Mouse (Mus musculus) liver, adult 2 months (tissue): ENCODE data around the gene Bckdhb. TPM values are rescaled to one million over a fixed set of nuclear protein-coding genes. Genes with fewer than 3 reads are reported as not detected.
"Not testable (repeated sequence)": the region's sequence is repeated elsewhere in the genome, so short reads cannot be mapped to it uniquely, and the experiment has no call there.

ENCODE experiments used
- DNase-seq: peaks from one replicate; pipeline ENCODE4 v3.0.0-alpha.2; 2011; ENCODE audit warnings: low read depth, low spot score; ENCODE audit errors: extremely low read depth
- H3K27ac ChIP-seq: fragments of 200-500 bp; replicated peaks from 2 replicates; pipeline ENCODE4 v1.5.1; 2012; ENCODE audit warnings: low read depth, mild to moderate bottlenecking, control low read depth, inconsistent platforms, low read length; ENCODE audit not compliant: insufficient read depth
- H3K27me3 ChIP-seq: fragments of 200-500 bp; 2 replicates; pipeline ENCODE4 v1.6.1; 2012; ENCODE audit warnings: mild to moderate bottlenecking, moderate library complexity, low read length, inconsistent platforms; ENCODE audit not compliant: control insufficient read depth, insufficient read depth
- H3K36me3 ChIP-seq: fragments of 200-500 bp; 2 replicates; pipeline ENCODE4 v1.6.1; 2012; ENCODE audit warnings: low read length, inconsistent platforms; ENCODE audit not compliant: control insufficient read depth, insufficient read depth
- H3K4me1 ChIP-seq: fragments of 200-500 bp; 2 replicates; pipeline ENCODE4 v1.6.1; 2011; ENCODE audit warnings: low read length; ENCODE audit not compliant: control insufficient read depth, insufficient read depth
- H3K4me3 ChIP-seq: fragments of 200-500 bp; 2 replicates; pipeline ENCODE4 v1.5.1; 2011; ENCODE audit warnings: low read depth, mild to moderate bottlenecking, control low read depth, low read length, moderate library complexity; ENCODE audit not compliant: insufficient read depth
- H3K79me2 ChIP-seq: fragments of 200-500 bp; 2 replicates; pipeline ENCODE4 v1.6.1; 2012; ENCODE audit warnings: inconsistent platforms, mild to moderate bottlenecking, low read length, moderate library complexity; ENCODE audit not compliant: control insufficient read depth, insufficient read depth
- H3K9ac ChIP-seq: fragments of 200-500 bp; 2 replicates; pipeline ENCODE4 v1.6.1; 2012; ENCODE audit warnings: low read depth, mild to moderate bottlenecking, control low read depth, inconsistent platforms, low read length
- CTCF ChIP-seq: fragments of 200-500 bp; IDR thresholded peaks from 2 replicates; pipeline ENCODE4 v1.5.1; 2011; ENCODE audit warnings: low read depth, low read length, control low read depth
- POLR2A ChIP-seq: fragments of 200-500 bp; IDR thresholded peaks from 2 replicates; pipeline ENCODE4 v1.6.1; 2011; ENCODE audit warnings: low read length, control low read depth; ENCODE audit not compliant: insufficient read depth; ENCODE audit errors: extremely low read depth
- WGBS: fragments of 180-500 bp; shearing (Covaris S2); methylation state at CpG from one replicate; pipeline ENCODE4 v1.1.7; 2018; 5-methylcytosine and 5-hydroxymethylcytosine counted together
- polyA plus RNA-seq: library from polyadenylated mRNA; depleted of rRNA; stranded (reverse); fragments of >200 nt; gene quantifications from 2 replicates; pipeline ENCODE4 v1.2.3, GENCODE M21; 2012
- total RNA-seq: library from RNA; depleted of rRNA; stranded (reverse); fragments of >200 nt; gene quantifications from 2 replicates; pipeline ENCODE4 v1.2.3, GENCODE M21; 2014

Bckdhb gene
- total and polyA plus RNA-seq, 2 experiments = 76.8 to 99.6 TPM

DNA sequence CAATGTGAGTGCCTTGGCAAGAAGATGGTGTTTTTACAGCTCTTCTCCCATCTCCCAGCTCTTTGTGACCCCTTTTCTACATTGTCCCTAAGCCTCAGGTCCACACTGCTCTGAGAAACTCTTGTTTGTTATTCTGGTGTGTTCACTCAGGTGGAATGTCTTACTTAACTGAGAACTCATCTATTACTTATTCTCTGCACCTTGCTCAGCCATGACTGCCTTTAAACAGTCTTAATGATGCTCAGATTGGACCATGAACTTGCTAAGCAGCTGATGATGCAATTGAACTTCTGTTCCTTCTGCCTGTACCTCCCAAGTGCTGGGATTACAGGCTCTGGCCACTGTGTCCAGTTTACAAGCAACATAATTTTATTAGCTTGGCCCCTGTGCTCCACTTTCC is 86.2 kb downstream of the Bckdhb start:
- Histone ChIP-seq H3K27me3 (no peaks in the 10 kb centered on the region), H3K36me3 (peaks cover 38% of the 10 kb centered on the region), H3K79me2 (no peaks in the 10 kb centered on the region), H3K4me3 (no peak overlapping the region), H3K9ac (no peak overlapping the region), H3K4me1 (no peaks in the 10 kb centered on the region), H3K27ac (no peak overlapping the region)
- TF ChIP-seq CTCF = no peak
- TF ChIP-seq POLR2A = no peak
- DNase-seq = no peak

DNA sequence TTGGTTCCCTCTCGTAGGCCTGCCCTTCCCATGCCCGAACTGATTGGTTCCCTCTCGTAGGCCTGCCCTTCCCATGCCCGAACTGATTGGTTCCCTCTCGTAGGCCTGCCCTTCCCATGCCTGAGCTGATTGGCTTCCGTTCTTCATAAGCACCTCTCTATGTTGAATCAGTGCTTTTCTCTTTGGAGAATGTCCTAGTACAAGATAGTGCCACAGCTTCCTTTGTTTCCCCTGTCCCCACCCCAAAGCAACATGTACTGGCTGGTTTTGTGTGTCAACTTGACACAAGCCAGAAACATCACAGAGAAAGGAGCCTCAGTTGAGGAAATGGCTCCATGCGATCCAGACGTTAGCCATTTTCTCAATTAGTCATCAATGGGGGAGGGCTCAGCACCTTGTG is 93.2 kb downstream of the Bckdhb start:
- H3K4me3 ChIP-seq, H3K79me2 ChIP-seq, H3K9ac ChIP-seq, H3K27ac ChIP-seq, DNase-seq, H3K4me1 ChIP-seq, H3K27me3 ChIP-seq: not testable (repeated sequence)
- 93% methylated on average over 8 of the region's 8 CpGs for WGBS
- peaks cover 33% of the 10 kb centered on the region for H3K36me3 ChIP-seq

DNA sequence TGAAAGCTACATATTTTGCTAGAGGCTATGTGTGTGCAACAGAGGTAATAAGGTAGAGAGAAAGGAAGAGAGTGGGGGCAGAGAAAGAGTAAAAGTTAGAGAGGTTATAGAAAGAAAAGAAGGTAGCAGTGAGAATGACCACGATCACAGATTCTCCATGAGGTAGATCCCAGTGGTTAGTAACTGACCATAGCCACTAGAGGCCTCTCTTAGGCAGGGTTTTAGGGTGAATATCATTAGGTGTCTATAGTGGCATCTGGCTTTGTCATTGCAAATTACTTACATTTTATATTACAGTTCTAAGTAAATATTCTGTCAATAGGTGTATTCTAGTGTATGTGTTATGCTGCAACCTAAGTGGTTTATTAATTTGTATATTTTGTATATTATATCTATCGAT is 94.7 kb downstream of the Bckdhb start:
- Histone ChIP-seq H3K4me3 (no peak overlapping the region), H3K9ac (no peak overlapping the region), H3K79me2 (peaks cover 5% of the 10 kb centered on the region; the same call in 1 of the 2 replicates), H3K4me1 (no peaks in the 10 kb centered on the region), H3K27me3 (no peaks in the 10 kb centered on the region), H3K36me3 (peaks cover 24% of the 10 kb centered on the region), H3K27ac (no peak overlapping the region)
- WGBS = 67% methylated on average over 2 of the region's 2 CpGs
- TF ChIP-seq CTCF = 0 out of 2 replicates have a peak, but pooled peaks have one; percentile 18
- TF ChIP-seq POLR2A = no peak
- DNase-seq = no peak

DNA sequence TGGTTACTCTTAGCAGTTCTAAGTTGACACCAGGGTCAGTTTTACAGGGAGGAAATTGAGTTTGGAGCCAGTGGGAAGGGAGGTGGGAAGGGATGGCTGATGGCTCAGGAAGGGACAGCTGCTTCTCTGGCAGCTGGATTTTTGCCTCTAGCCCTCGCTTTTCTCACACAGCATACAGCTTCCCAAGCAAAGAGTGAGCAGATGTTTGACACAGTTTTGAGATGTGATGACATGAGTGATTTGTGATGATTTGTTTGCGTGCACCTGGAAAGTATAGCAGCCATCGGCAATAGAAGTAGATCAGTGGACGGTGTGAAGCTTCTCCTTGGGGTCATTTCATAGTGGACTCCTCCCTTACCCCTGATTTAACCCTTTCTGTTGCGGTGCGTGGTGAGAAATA is 96.2 kb downstream of the Bckdhb start:
- TF ChIP-seq CTCF (no peak), POLR2A (no peak)
- Histone ChIP-seq H3K4me1 (no peaks in the 10 kb centered on the region), H3K9ac (no peak overlapping the region), H3K27me3 (no peaks in the 10 kb centered on the region), H3K27ac (no peak overlapping the region), H3K79me2 (peaks cover 5% of the 10 kb centered on the region; the same call in 1 of the 2 replicates), H3K36me3 (peaks cover 21% of the 10 kb centered on the region), H3K4me3 (no peak overlapping the region)
- no peak for DNase-seq
- 87% methylated on average over 6 of the region's 6 CpGs for WGBS

DNA sequence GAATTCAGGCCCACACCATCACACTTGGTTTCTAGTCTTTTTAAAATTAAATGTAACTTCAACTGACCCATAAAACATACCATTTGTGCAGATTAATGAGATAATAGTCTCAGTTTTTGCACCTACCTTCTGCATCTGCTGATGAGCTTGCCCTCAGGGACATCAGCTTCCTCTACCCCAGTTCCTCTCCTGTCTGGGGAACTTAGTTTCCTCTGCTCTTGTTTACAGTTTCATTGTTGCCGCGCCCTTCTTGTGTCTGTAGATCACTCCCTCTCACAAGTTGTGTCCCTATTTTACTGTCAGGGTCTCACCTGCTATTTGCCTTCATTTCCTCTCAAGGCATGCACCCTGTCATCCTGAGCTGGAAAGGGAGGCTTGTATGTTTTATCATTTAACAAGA is 103.2 kb downstream of the Bckdhb start:
- no peaks in the 10 kb centered on the region for H3K4me1 ChIP-seq
- no peaks in the 10 kb centered on the region for H3K79me2 ChIP-seq
- H3K27ac ChIP-seq = no peak overlapping the region
- no peak overlapping the region for H3K9ac ChIP-seq
- H3K36me3 ChIP-seq = peaks cover 15% of the 10 kb centered on the region
- no peak for TF ChIP-seq POLR2A
- no peak overlapping the region for H3K4me3 ChIP-seq
- whole genome bisulfite sequencing = 79% methylated on average over 2 of the region's 2 CpGs
- H3K27me3 ChIP-seq = no peaks in the 10 kb centered on the region
- DNase-seq = no peak

DNA sequence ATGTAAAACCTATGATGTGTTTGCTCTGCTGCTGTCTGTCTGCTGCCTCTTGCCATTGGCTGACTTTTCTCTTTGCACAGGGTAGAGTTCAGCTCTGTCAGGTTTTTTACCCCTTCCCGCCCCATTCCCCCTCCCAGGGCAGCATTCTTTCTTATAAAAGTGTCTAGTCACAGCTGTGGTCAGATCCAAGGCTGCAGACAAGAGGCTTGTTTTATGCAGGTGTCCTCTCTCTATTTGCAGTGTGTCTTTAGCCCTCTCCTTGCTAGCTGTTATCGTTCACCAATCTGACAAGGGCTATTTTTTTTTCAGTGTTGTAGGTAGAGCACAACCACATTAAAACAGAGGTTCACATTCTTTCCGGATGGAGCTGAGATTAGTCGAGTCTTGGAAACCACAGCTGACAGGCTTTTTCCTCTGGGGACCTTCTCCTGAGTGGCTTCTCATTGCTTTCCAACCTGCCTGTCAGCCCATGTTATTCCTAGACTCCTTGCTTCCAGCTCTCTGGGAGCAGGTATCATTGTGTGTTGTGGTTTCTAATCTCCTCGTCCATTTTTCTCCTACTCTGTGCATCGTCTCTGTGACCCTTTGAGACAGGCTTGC is 105.8 kb downstream of the Bckdhb start:
- Histone ChIP-seq H3K9ac (no peak overlapping the region), H3K27ac (no peak overlapping the region), H3K4me1 (no peaks in the 10 kb centered on the region), H3K4me3 (no peak overlapping the region), H3K79me2 (no peaks in the 10 kb centered on the region; the same call in 1 of the 2 replicates), H3K27me3 (no peaks in the 10 kb centered on the region), H3K36me3 (peaks cover 23% of the 10 kb centered on the region)
- TF ChIP-seq CTCF (no peak), POLR2A (no peak)
- 76% methylated on average over 6 of the region's 6 CpGs for WGBS
- DNase-seq = no peak
